Mouse (Mus musculus): ENCODE results near the gene Ccdc149.

- TF ChIP-seq POLR2A (IDR thresholded peaks at IDR 0.05; ENCODE audit: low read depth, low read length) (no peak), CTCF (conservative IDR thresholded peaks at IDR 0.05; ENCODE audit: insufficient read depth, insufficient read length, low read depth, low read length) (no peak)
Observed at GRCm38 (mm10) chr5:52391471-52391870, 79.8 kb downstream of the Ccdc149 start.

Data from kidney, adult 2 months (tissue).